Mouse (Mus musculus) heart, adult 2 months (tissue): Measurements from ENCODE around the gene Npff. TPM values are rescaled to one million over a fixed set of nuclear protein-coding genes. Genes with fewer than 3 reads are reported as not detected.
A peak's percentile ranks its signal among the peaks of the same experiment; 100 is the strongest.

ENCODE experiments used
- DNase-seq, 2 experiments: peaks; one replicate each; pipeline ENCODE4 v3.0.0; 2021
- H3K27ac ChIP-seq: fragments of 200-600 bp; 2 replicates; pipeline ENCODE4 v1.8.1; 2022
- H3K27me3 ChIP-seq: fragments of 200-500 bp; 2 replicates; pipeline ENCODE4 v1.6.1; 2012; ENCODE audit warnings: mild to moderate bottlenecking, low read length, inconsistent platforms, mixed read lengths; ENCODE audit not compliant: control insufficient read depth, insufficient read depth
- H3K36me3 ChIP-seq: fragments of 200-500 bp; 2 replicates; pipeline ENCODE4 v1.6.1; 2012; ENCODE audit warnings: low read length, inconsistent platforms; ENCODE audit not compliant: control insufficient read depth, insufficient read depth
- H3K4me1 ChIP-seq: fragments of 200-500 bp; 2 replicates; pipeline ENCODE4 v1.6.1; 2011; ENCODE audit warnings: low read length; ENCODE audit not compliant: control insufficient read depth, insufficient read depth
- H3K4me3 ChIP-seq: fragments of 200-600 bp; 2 replicates; pipeline ENCODE4 v1.8.1; 2022
- H3K79me2 ChIP-seq: fragments of 200-500 bp; replicated peaks from 2 replicates; pipeline ENCODE4 v1.6.1; 2012; ENCODE audit warnings: mild to moderate bottlenecking, inconsistent platforms, low read length, moderate library complexity, mixed read lengths; ENCODE audit not compliant: control insufficient read depth, insufficient read depth
- H3K9ac ChIP-seq: fragments of 200-500 bp; 2 replicates; pipeline ENCODE4 v1.6.1; 2012; ENCODE audit warnings: low read depth, mild to moderate bottlenecking, control low read depth, inconsistent platforms, low read length, mixed read lengths
- CTCF ChIP-seq: fragments of 200-600 bp; IDR thresholded peaks from 2 replicates; pipeline ENCODE4 v1.8.1; 2022; ENCODE audit warnings: antibody characterized with exemption, mild to moderate bottlenecking, moderate library complexity
- EP300 ChIP-seq: fragments of 200-500 bp; IDR thresholded peaks from 2 replicates; pipeline ENCODE4 v1.6.1; 2011; ENCODE audit warnings: low read depth, low read length, control low read depth; ENCODE audit not compliant: insufficient read depth
- POLR2A ChIP-seq: fragments of 200-500 bp; IDR thresholded peaks from 2 replicates; pipeline ENCODE4 v1.6.1; 2011; ENCODE audit warnings: mild to moderate bottlenecking, low read depth, low read length, control low read depth; ENCODE audit not compliant: insufficient read depth
- WGBS: fragments of 180-500 bp; shearing (Covaris S2); methylation state at CpG from one replicate; pipeline ENCODE4 v1.1.7; 2018; 5-methylcytosine and 5-hydroxymethylcytosine counted together
- intact Hi-C: fragments of 180-260 bp; cut with DNase I; formaldehyde crosslinking; loops from one replicate; pipeline ENCODE4 v1.15.1; 2025
- polyA plus RNA-seq: library from polyadenylated mRNA; depleted of rRNA; stranded (reverse); fragments of >200 nt; gene quantifications from 2 replicates; pipeline ENCODE4 v1.2.3, GENCODE M21; 2012
- total RNA-seq, 2 experiments: library from RNA; stranded (reverse); gene quantifications; 2 replicates each; pipeline ENCODE4 v1.2.3; 2021

Gene Npff
- total and polyA plus RNA-seq, 3 experiments, result 0.50 to 6.3 (median 1.4) TPM

DNA sequence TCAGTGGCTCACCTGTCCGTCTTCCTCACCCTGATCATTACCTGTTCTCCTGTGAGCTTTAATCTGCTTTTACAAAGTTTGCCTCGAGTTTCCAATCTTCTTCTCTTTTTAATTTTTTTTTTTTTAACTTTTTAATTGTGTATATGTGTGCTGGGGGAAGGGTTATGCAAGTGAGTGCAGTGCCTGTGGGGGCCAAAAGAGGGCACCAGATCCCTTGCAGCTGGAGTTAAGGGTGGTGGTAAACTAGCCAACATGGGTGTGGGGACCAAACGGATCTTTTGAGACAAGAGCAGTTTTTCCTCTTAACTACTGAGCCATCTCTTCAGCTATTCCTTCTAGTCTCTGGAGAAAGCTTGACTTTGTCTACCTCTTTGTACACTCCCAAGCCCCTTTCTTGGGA lies 3.2 kb upstream of the Npff start:
- H3K79me2 ChIP-seq, result no peaks in the 10 kb centered on the region
- no peak overlapping the region for H3K9ac ChIP-seq
- H3K27me3 ChIP-seq, result no peaks in the 10 kb centered on the region
- intact Hi-C loops, result loop anchor here (10.0 kb wide), 1 partner anchor 143 kb away; no protein-coding TSS in a partner anchor
- H3K36me3 ChIP-seq, result peaks cover 14% of the 10 kb centered on the region
- H3K4me1 ChIP-seq, result no peaks in the 10 kb centered on the region
- TF ChIP-seq CTCF, result peak; percentile 62
- TF ChIP-seq POLR2A, result no peak
- no peak overlapping the region for H3K4me3 ChIP-seq
- no peak overlapping the region for H3K27ac ChIP-seq
- no peak for DNase-seq
- 83% methylated on average over 3 of the region's 3 CpGs for WGBS

DNA sequence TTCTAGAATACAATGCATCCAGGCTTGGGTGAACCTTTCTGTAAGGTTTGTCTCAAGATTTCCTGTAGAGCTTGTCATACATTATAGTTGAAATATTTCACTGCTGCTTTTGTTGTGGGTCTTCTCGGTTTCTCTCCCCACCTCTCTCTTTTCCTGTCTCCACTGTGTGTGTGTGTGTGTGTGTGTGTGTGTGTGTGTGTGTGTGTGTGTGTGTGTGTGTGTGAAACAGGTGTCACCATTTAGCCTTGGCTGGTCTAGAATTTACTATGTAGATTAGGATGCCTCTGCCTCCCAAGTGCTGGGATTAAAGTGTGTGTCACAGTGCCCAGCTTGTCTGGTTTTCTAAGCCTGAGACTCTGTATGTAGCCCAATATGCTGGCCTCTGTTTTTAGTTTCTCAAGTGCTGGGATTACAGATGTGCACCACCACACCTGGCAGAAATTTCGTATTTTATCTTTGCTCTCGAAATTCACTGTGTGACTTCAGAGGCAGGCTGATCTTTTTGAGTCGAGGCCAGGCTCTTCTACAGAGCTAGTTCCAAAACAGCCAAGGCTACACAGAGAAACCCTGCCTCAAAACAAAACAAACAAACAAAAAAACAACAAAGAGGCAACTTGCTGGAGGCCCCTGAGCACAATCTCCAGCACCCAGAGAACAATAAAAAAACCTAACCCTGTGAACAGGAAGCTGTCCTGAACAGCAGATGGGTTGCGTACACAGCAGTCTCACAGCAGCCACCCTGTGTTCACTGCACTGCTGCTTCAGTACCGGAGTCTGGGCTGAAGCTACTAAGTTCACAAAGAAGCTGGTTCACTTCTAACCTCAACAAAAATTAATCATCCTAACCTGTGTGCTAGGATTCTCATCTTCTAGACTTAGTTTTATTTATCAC lies 1.6 kb upstream of the Npff start:
- TF ChIP-seq EP300, result no peak
- no peak for TF ChIP-seq POLR2A
- no peak for TF ChIP-seq CTCF
- no peak for DNase-seq
- Histone ChIP-seq H3K79me2 (no peaks in the 10 kb centered on the region), H3K36me3 (peaks cover 5% of the 10 kb centered on the region; the same call in 1 of the 2 replicates), H3K4me3 (no peak overlapping the region), H3K27me3 (no peaks in the 10 kb centered on the region), H3K27ac (no peak overlapping the region), H3K9ac (no peak overlapping the region), H3K4me1 (no peaks in the 10 kb centered on the region)
- WGBS, result 61% methylated on average over 6 of the region's 6 CpGs
- intact Hi-C loops, result loop anchor here (10.0 kb wide), 1 partner anchor 142 kb away; no protein-coding TSS in a partner anchor

DNA sequence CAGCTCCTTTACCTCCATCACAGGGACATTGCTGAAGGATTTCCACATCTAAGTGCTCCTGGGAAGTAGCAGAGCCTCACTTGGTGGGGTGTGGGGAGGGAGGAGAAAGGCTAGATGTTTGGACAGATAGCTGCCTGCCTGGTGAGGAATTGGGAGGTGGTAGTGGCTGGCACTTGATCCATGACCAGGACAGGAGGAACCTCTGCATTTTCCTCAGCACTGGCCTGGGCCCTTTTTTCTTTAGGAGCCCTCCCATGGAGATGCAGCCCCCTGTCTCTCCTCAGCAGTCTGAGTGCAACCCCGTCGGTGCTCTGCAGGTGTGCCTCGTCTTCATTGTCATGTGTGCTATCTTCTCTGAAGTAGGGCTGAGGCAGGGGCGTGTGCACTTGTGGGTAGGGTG lies 3.3 kb downstream of the Npff start:
- Histone ChIP-seq H3K36me3 (no peaks in the 10 kb centered on the region), H3K27ac (no peak overlapping the region), H3K4me1 (no peaks in the 10 kb centered on the region; the same call in 1 of the 2 replicates), H3K27me3 (no peaks in the 10 kb centered on the region), H3K79me2 (no peaks in the 10 kb centered on the region), H3K4me3 (no peak overlapping the region), H3K9ac (no peak overlapping the region)
- intact Hi-C loops, result loop anchor here (10.0 kb wide), 1 partner anchor 137 kb away; no protein-coding TSS in a partner anchor
- no peak for DNase-seq
- TF ChIP-seq CTCF (no peak), POLR2A (no peak), EP300 (no peak)
- 72% methylated on average over 4 of the region's 4 CpGs for WGBS

DNA sequence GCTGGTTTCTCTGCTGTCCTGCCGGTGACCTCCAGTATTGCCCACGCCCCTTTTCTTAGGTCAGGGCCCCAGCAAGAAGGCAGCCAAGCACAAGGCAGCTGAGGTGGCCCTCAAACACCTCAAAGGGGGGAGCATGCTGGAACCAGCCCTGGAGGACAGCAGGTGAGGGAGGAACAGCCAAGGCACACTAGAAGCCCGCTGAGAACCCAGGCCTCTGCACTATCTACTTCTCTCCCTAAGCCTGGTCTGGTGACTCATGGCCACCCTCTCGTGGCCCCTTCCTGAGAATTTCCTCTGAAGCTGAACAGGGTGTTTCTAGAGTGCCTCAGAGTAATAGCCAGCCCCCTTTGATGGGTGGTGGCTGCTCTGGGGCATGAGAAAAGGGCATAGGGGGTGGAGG lies 4.3 kb downstream of the Npff start:
- no peaks in the 10 kb centered on the region for H3K79me2 ChIP-seq
- no peak overlapping the region for H3K27ac ChIP-seq
- DNase-seq, result no peak
- no peaks in the 10 kb centered on the region for H3K27me3 ChIP-seq
- H3K4me3 ChIP-seq, result no peak overlapping the region
- TF ChIP-seq POLR2A, result no peak
- no peak for TF ChIP-seq EP300
- TF ChIP-seq CTCF, result no peak
- no peaks in the 10 kb centered on the region for H3K36me3 ChIP-seq
- peaks cover 2% of the 10 kb centered on the region; the same call in 1 of the 2 replicates for H3K4me1 ChIP-seq
- WGBS, result 25% methylated on average over 4 of the region's 4 CpGs
- H3K9ac ChIP-seq, result no peak overlapping the region
- intact Hi-C loops, result loop anchor here (10.0 kb wide), 1 partner anchor 136 kb away; no protein-coding TSS in a partner anchor

DNA sequence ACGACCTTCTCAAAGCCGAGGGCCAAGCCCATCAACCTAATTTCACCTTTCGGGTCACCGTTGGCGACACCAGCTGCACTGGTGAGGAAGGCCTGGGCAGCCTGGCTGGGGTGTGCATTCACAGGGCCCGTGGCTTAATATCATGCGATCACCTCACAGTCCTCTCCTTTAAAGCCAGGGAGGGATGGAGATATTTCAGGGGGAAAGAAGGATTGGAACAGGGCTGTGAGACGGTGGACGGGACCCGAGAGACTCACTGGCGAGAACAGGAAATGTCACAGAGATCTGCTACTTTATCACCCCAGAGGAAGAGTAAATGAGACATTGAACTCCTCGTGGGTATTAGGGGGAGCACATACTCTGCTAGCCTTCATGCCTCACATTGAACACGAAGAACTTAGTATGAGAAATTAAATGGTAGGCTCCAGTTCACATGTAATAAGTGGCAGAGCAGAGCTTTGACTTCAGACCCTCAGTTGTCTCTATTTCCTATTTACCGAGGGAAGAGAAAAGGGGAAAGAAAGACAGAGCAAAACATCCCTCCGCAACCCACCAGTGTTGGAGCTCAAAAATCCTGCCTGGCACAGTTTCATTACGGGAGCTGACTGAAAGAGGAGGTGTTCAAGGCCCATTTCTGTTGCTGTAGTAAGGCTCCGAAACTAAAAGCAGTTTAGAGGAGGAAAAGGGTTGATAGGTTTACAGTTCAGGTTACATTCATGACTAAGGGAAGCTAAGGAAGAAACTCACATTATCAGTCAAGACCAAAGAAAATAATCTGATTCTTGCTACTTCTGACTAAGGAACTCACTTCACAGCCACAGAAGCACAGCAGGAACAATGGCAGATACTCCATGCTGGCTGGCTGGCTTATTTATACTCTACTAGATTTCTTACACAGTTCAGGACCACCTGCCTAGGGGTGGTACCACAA lies 5.3 kb downstream of the Npff start:
- H3K9ac ChIP-seq, result peak overlapping the region; percentile 98
- TF ChIP-seq EP300, result no peak
- TF ChIP-seq CTCF, result no peak
- no peak for TF ChIP-seq POLR2A
- intact Hi-C loops, result loop anchor here (2.0 to 10.0 kb wide), 3 partner anchors 49 to 135 kb away; partner anchors contain the start of genes Pcbp2 and Sp1
- H3K4me1 ChIP-seq, result peaks cover 2% of the 10 kb centered on the region; the same call in 1 of the 2 replicates
- peak overlapping the region; percentile 87; the same call in 1 of the 2 replicates for H3K4me3 ChIP-seq
- H3K27me3 ChIP-seq, result no peaks in the 10 kb centered on the region
- no peaks in the 10 kb centered on the region for H3K79me2 ChIP-seq
- peak overlapping the region; percentile 99 for H3K27ac ChIP-seq
- 27% methylated on average over 17 of the region's 17 CpGs for WGBS
- DNase-seq, result no peak
- H3K36me3 ChIP-seq, result no peaks in the 10 kb centered on the region
